Mouse (Mus musculus) forebrain, embryonic 12.5 days (tissue): ENCODE results near the gene Dhx32. TPM values are rescaled to one million over a fixed set of nuclear protein-coding genes. Genes with fewer than 3 reads are reported as not detected.

Experiments used
- ATAC-seq: fragments of 200-750 bp; cut with Nextera tagmentation; 2 replicates; pipeline ENCODE4 v1.8.0; 2017; ENCODE audit warnings: moderate TSS enrichment; ENCODE audit not compliant: low FRiP score
- H3K27ac ChIP-seq: fragments of 300-500 bp; sonication (generic); 2 replicates; pipeline ENCODE4 v1.5.1; 2016; ENCODE audit warnings: mild to moderate bottlenecking
- H3K27me3 ChIP-seq: fragments of 300-500 bp; sonication (generic); 2 replicates; pipeline ENCODE4 v1.6.1; 2016; ENCODE audit warnings: mild to moderate bottlenecking
- H3K36me3 ChIP-seq: fragments of 300-500 bp; sonication (generic); replicated peaks from 2 replicates; pipeline ENCODE4 v1.6.1; 2016; ENCODE audit warnings: mild to moderate bottlenecking
- H3K4me1 ChIP-seq: fragments of 300-500 bp; sonication (generic); 2 replicates; pipeline ENCODE4 v1.6.1; 2016
- H3K4me2 ChIP-seq: fragments of 300-500 bp; sonication (generic); 2 replicates; pipeline ENCODE4 v1.6.1; 2016; ENCODE audit warnings: mild to moderate bottlenecking, moderate library complexity
- H3K4me3 ChIP-seq: fragments of 300-500 bp; sonication (generic); replicated peaks from 2 replicates; pipeline ENCODE4 v1.5.1; 2016; ENCODE audit warnings: mild to moderate bottlenecking
- H3K9ac ChIP-seq: fragments of 300-500 bp; sonication (generic); 2 replicates; pipeline ENCODE4 v1.6.1; 2016; ENCODE audit warnings: mild to moderate bottlenecking
- H3K9me3 ChIP-seq: fragments of 300-500 bp; sonication (generic); 2 replicates; pipeline ENCODE4 v1.6.1; 2016
- WGBS: fragments of 180-500 bp; shearing (Covaris S2); methylation state at CpG from one replicate; pipeline ENCODE4 v1.1.7; 2016; 5-methylcytosine and 5-hydroxymethylcytosine counted together
- polyA plus RNA-seq: library from polyadenylated mRNA; unstranded; fragments of >200 nt; fragmentation: Nextera tagmentation; extraction: Ambion mirVana; gene quantifications from 2 replicates; pipeline ENCODE4 v1.2.1, GENCODE M21; 2016

The Dhx32 gene
- polyA plus RNA-seq, 1 experiment from 2014 or later: 55.7 TPM

- H3K4me3 ChIP-seq: no peak overlapping the region
- H3K4me1 ChIP-seq: no peaks in the 10 kb centered on the region
- H3K4me2 ChIP-seq: no peak overlapping the region
- WGBS: 86% methylated on average over 8 of the region's 8 CpGs
- no peak overlapping the region for H3K27ac ChIP-seq
- no peak overlapping the region for H3K9ac ChIP-seq
- H3K27me3 ChIP-seq: no peaks in the 10 kb centered on the region
- ATAC-seq: no peak
- no peaks in the 10 kb centered on the region for H3K9me3 ChIP-seq
- no peaks in the 10 kb centered on the region for H3K36me3 ChIP-seq
These were observed 103.8 kb downstream of the Dhx32 start for GRCm38 (mm10) chr7:133678716-133679115.

DNA sequence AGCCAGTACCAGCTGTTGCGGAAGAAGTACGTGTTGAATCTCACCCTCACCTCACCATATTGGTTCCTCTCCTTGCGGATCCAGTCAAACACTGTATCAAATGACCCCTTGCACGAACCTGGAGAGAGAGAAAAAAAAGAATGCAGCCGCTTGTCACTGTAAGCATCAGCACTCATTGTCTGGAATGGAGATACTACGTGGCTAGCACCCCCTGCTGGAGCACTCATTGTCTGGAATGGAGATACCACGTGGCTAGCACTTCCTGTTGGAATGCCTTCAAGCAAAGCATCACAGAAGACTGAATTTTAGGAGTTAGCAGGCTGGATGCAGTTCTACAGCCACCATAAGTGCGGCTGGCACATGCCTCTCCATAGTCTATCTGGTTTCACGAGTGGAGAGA is 106.5 kb downstream of the Dhx32 start:
- Histone ChIP-seq H3K36me3 (peaks cover 26% of the 10 kb centered on the region), H3K4me3 (no peak overlapping the region), H3K4me2 (no peak overlapping the region), H3K27me3 (no peaks in the 10 kb centered on the region), H3K9me3 (no peaks in the 10 kb centered on the region), H3K27ac (no peak overlapping the region), H3K4me1 (no peaks in the 10 kb centered on the region), H3K9ac (no peak overlapping the region)
- 71% methylated on average over 9 of the region's 9 CpGs for WGBS
- no peak for ATAC-seq

Other genes starting within 250 kb of the Dhx32 start
- not detected in 2 replicates for gene Tex36, start 180.6 kb downstream of the Dhx32 start, polyA plus RNA-seq
- gene Edrf1, start 145.2 kb downstream of the Dhx32 start, polyA plus RNA-seq: 32.1 and 34.4 TPM in 2 replicates
- 0.10 TPM in 1 of 2 replicates, not detected in the other for gene Mmp21, start 102.7 kb downstream of the Dhx32 start, polyA plus RNA-seq
- 160 and 161 TPM in 2 replicates for gene Bccip, start 73.4 kb downstream of the Dhx32 start, polyA plus RNA-seq
- gene Uros, start 72.7 kb downstream of the Dhx32 start, polyA plus RNA-seq: 39.2 and 40.3 TPM in 2 replicates
- 1.5 TPM in 2 replicates for gene Fank1, start 5.9 kb downstream of the Dhx32 start, polyA plus RNA-seq